Mouse (Mus musculus): Measurements from ENCODE around the gene Arhgef40. TPM values are rescaled to one million over a fixed set of nuclear protein-coding genes. Genes with fewer than 3 reads are reported as not detected.
A peak's percentile ranks its signal among the peaks of the same experiment; 100 is the strongest.

The Arhgef40 gene
- polyA plus RNA-seq, 2 experiments, result 143 to 220 TPM

DNA sequence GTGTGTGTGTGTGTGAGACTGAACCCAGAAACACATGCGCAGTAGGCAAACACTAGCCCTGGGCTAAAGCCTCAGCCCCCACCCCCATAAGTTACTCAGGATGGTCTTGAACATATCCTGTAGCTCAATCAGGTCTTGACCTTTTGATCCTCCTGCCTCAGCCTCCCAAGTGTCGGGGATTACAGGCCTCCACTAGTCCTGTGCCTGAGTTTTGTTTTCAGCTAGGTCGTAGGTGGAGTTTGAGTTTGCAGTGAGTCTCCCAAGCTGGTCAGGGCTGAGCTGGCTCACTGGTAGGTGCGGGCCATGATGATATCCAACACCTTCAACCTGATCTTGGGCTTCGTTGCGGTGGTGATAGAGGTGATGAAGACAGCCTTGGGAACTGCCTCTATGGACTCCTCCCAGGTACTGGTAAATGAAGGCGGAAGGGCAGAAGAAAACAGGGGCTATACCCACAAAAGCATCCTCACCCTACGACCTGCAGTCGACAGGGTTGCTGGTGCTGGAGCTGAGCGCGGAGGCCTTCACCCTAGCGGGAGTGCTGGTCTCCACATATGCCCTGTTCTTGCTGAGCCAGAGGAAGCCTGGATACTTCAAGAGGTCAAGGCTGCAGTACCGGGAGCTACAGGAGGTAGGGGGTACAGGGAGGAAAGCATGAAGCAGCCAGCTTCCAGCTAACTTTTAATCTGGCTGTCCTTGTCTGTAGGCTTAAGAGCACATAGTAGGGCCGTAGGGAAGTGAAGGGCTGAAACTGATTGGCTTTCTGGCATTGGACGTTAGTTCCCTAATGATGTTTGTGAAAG lies 33.9 kb downstream of the Arhgef40 start:
- ATAC-seq (ENCODE audit: low FRiP score, low read depth), result no peak
- Histone ChIP-seq H3K4me1 (ENCODE audit: control insufficient read depth, insufficient read depth, low read length) (peaks cover 36% of the 10 kb centered on the region), H3K27me3 (ENCODE audit: control insufficient read depth, insufficient read depth, low read length) (no peaks in the 10 kb centered on the region), H3K27ac (replicated peaks; ENCODE audit: low read depth, low read length) (peak overlapping the region; percentile 99), H3K9me3 (ENCODE audit: control insufficient read depth, low read length) (no peaks in the 10 kb centered on the region), H3K4me2 (replicated peaks; ENCODE audit: low read depth, low read length, severe bottlenecking) (peak overlapping the region; percentile 64), H3K9ac (ENCODE audit: low read depth, low read length, severe bottlenecking) (peak overlapping the region; percentile 83), H3K36me3 (ENCODE audit: control insufficient read depth, insufficient read depth, low read length) (no peaks in the 10 kb centered on the region), H3K4me3 (replicated peaks; ENCODE audit: low read length) (peak overlapping the region; percentile 50)
- DNase-seq (ENCODE audit: low spot score), result no peak
- no peak for TF ChIP-seq POLR2A (IDR thresholded peaks at IDR 0.05; ENCODE audit: borderline replicate concordance, extremely low read depth, insufficient read depth, insufficient read length)
- WGBS, result 90% methylated on average over 15 of the region's 15 CpGs

DNA sequence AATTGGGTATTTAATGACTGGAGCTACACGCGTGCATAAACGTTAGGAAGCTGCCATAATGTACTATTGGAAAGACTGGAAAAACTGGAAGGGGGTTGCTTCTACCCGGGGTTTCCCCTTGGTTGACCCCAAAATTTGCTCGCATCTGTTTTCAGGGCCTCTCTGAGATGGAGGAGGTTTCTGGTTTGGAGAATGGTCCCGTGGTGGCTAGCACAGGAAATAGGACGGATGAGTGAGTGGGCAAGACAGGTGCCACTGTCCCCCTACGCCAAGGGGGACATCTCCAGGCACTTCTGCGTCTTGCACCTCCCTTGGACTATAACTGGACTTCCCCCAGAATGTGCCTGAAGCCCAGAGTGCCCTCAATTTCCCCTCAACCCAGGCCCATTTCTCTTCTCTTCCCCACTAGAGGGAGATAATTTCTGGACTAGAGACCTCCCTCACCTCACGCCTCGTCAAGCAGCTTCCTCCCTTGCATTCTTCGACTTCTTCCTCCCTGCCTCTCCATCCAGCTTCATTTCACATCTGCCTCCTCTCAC lies 34.6 kb downstream of the Arhgef40 start:
- DNase-seq (ENCODE audit: low spot score), result no peak
- peaks cover 34% of the 10 kb centered on the region for H3K4me1 ChIP-seq (ENCODE audit: control insufficient read depth, insufficient read depth, low read length)
- WGBS, result 26% methylated on average over 12 of the region's 12 CpGs

GRCm38 (mm10) chr14:52019590-52020340 lies 35.2 kb downstream of the Arhgef40 start:
- H3K9me3 ChIP-seq (ENCODE audit: control insufficient read depth, low read length), result no peaks in the 10 kb centered on the region
- peak overlapping the region; percentile 99 for H3K27ac ChIP-seq (replicated peaks; ENCODE audit: low read depth, low read length)
- DNase-seq (ENCODE audit: low spot score), result peak; percentile 98
- peak; percentile 89 for ATAC-seq (ENCODE audit: low FRiP score, low read depth)
- H3K9ac ChIP-seq (ENCODE audit: low read depth, low read length, severe bottlenecking), result peak overlapping the region; percentile 83
- no peaks in the 10 kb centered on the region for H3K27me3 ChIP-seq (ENCODE audit: control insufficient read depth, insufficient read depth, low read length)
- TF ChIP-seq POLR2A (IDR thresholded peaks at IDR 0.05; ENCODE audit: borderline replicate concordance, extremely low read depth, insufficient read depth, insufficient read length), result peak; percentile 78; the same call in 1 of the 2 replicates
- H3K4me2 ChIP-seq (replicated peaks; ENCODE audit: low read depth, low read length, severe bottlenecking), result peak overlapping the region; percentile 64
- H3K36me3 ChIP-seq (ENCODE audit: control insufficient read depth, insufficient read depth, low read length), result no peaks in the 10 kb centered on the region
- WGBS, result 1% methylated on average over 48 of the region's 74 CpGs
- peak overlapping the region; percentile 50 for H3K4me3 ChIP-seq (replicated peaks; ENCODE audit: low read length)
- H3K4me1 ChIP-seq (ENCODE audit: control insufficient read depth, insufficient read depth, low read length), result peaks cover 34% of the 10 kb centered on the region

More for the DNA sequence above, 34.6 kb downstream of the Arhgef40 start:
- H3K36me3 ChIP-seq (ENCODE audit: control insufficient read depth, insufficient read depth, low read length), result no peaks in the 10 kb centered on the region
- H3K27me3 ChIP-seq (ENCODE audit: control insufficient read depth, insufficient read depth, low read length), result no peaks in the 10 kb centered on the region
- peak overlapping the region; percentile 99 for H3K27ac ChIP-seq (replicated peaks; ENCODE audit: low read depth, low read length)
- H3K9me3 ChIP-seq (ENCODE audit: control insufficient read depth, low read length), result no peaks in the 10 kb centered on the region
- TF ChIP-seq POLR2A (IDR thresholded peaks at IDR 0.05; ENCODE audit: borderline replicate concordance, extremely low read depth, insufficient read depth, insufficient read length), result no peak
- H3K4me3 ChIP-seq (replicated peaks; ENCODE audit: low read length), result peak overlapping the region; percentile 50
- peak; percentile 7; the same call in 1 of the 2 replicates for ATAC-seq (ENCODE audit: low FRiP score, low read depth)
- peak overlapping the region; percentile 64 for H3K4me2 ChIP-seq (replicated peaks; ENCODE audit: low read depth, low read length, severe bottlenecking)
- H3K9ac ChIP-seq (ENCODE audit: low read depth, low read length, severe bottlenecking), result peak overlapping the region; percentile 83

DNA sequence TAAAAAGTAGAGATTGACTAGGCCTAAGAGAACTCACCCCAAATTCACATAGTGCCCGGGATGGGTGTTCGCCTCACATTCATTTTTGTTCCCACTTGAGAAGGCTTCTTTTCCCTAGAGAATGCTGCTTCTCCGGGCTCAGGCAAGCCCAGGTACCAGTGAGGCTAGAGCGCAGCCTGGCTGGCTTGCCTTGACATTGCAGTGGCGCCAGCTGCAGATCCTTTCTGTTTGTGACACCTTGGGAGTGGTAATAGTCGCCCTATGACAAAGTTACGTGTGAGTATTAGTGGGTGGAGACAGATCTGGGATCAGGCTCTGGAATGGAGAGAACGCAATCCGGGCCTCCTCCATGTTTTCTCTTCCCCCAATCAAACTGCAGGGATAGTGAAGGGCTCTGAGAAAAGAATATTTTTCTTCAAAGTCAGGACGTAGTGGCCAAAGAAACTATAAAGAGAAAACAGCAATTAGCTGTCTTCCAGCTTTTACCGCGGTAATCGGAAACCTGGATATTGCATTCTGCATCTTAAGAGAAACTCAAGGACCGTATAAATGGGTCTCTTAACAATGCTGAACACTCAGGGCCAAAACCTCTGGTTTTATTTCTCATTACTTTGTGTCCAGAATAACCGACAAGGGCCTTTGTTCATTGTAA lies 36.1 kb downstream of the Arhgef40 start, which contains the start of gene Zfp219:
Zfp219 (minus strand) TSS at position 248 of the 652 bp plus-strand sequence.
- peak within 1 kb of the TSS; percentile 50 for H3K4me3 ChIP-seq (replicated peaks; ENCODE audit: low read length)
- H3K9me3 ChIP-seq (ENCODE audit: control insufficient read depth, low read length), result no peaks in the 10 kb centered on the region
- 3% methylated on average over 15 of the region's 15 CpGs for WGBS
- peaks cover 30% of the 10 kb centered on the region for H3K4me1 ChIP-seq (ENCODE audit: control insufficient read depth, insufficient read depth, low read length)
- H3K27me3 ChIP-seq (ENCODE audit: control insufficient read depth, insufficient read depth, low read length), result no peaks in the 10 kb centered on the region
- H3K9ac ChIP-seq (ENCODE audit: low read depth, low read length, severe bottlenecking), result peak within 1 kb of the TSS; percentile 83
- peak; percentile 72; the same call in 1 of the 2 replicates for TF ChIP-seq POLR2A (IDR thresholded peaks at IDR 0.05; ENCODE audit: borderline replicate concordance, extremely low read depth, insufficient read depth, insufficient read length)
- no peaks in the 10 kb centered on the region for H3K36me3 ChIP-seq (ENCODE audit: control insufficient read depth, insufficient read depth, low read length)
- H3K27ac ChIP-seq (replicated peaks; ENCODE audit: low read depth, low read length), result peak within 1 kb of the TSS; percentile 99
- DNase-seq (ENCODE audit: low spot score) (peak; percentile 84), ATAC-seq (ENCODE audit: low FRiP score, low read depth) (peak; percentile 43)
- peak within 1 kb of the TSS; percentile 64 for H3K4me2 ChIP-seq (replicated peaks; ENCODE audit: low read depth, low read length, severe bottlenecking)

All from limb, embryonic 14.5 days (tissue).